Mouse (Mus musculus) ES-Bruce4 (cell line): ENCODE data around the gene Psmd9. TPM values are rescaled to one million over a fixed set of nuclear protein-coding genes. Genes with fewer than 3 reads are reported as not detected.
"Not testable (repeated sequence)": the region's sequence is repeated elsewhere in the genome, so short reads cannot be mapped to it uniquely, and the experiment has no call there.

Source experiments
- H3K27ac ChIP-seq: 2 replicates; pipeline ENCODE4 v1.5.1; 2012; ENCODE audit warnings: low read length, inconsistent platforms; ENCODE audit not compliant: insufficient read depth
- H3K27me3 ChIP-seq: 2 replicates; pipeline ENCODE4 v1.6.1; 2012; ENCODE audit warnings: mild to moderate bottlenecking, low read length, inconsistent platforms; ENCODE audit not compliant: control insufficient read depth, poor library complexity, insufficient read depth, severe bottlenecking
- H3K36me3 ChIP-seq: 2 replicates; pipeline ENCODE4 v1.6.1; 2012; ENCODE audit warnings: inconsistent platforms, mild to moderate bottlenecking, low read length, moderate library complexity; ENCODE audit not compliant: control insufficient read depth, poor library complexity, insufficient read depth, severe bottlenecking
- H3K4me1 ChIP-seq: one replicate; pipeline ENCODE4 v1.8.1; 2011; ENCODE audit warnings: low read length; ENCODE audit not compliant: control insufficient read depth, insufficient read depth
- H3K4me3 ChIP-seq: 2 replicates; pipeline ENCODE4 v1.5.1; 2011; ENCODE audit warnings: low read depth, mild to moderate bottlenecking, low read length
- H3K9ac ChIP-seq: 2 replicates; pipeline ENCODE4 v1.6.1; 2012; ENCODE audit warnings: low read depth, mild to moderate bottlenecking, inconsistent platforms; ENCODE audit not compliant: poor library complexity, severe bottlenecking
- H3K9me3 ChIP-seq: replicated peaks from 2 replicates; pipeline ENCODE4 v1.6.1; 2012; ENCODE audit warnings: mild to moderate bottlenecking, low read length, inconsistent platforms; ENCODE audit not compliant: control insufficient read depth, poor library complexity, insufficient read depth, severe bottlenecking
- CTCF ChIP-seq: IDR thresholded peaks from one replicate; pipeline ENCODE4 v1.8.1; 2011; ENCODE audit warnings: low read depth, low read length
- EP300 ChIP-seq: IDR thresholded peaks from 2 replicates; pipeline ENCODE4 v1.6.1; 2011; ENCODE audit warnings: low read depth, low read length; ENCODE audit not compliant: insufficient read depth
- POLR2A ChIP-seq: IDR thresholded peaks from one replicate; pipeline ENCODE4 v1.8.1; 2011; ENCODE audit warnings: low read length; ENCODE audit not compliant: insufficient read depth
- polyA plus RNA-seq: library from polyadenylated mRNA; stranded (reverse); fragments of >200 nt; gene quantifications from 2 replicates; pipeline ENCODE4 v1.2.4, GENCODE M21; 2011; ENCODE audit warnings: low read depth; ENCODE audit not compliant: missing spikeins, insufficient read depth, insufficient read length

The Psmd9 gene
- polyA plus RNA-seq, 1 experiment, result 24.8 TPM

DNA sequence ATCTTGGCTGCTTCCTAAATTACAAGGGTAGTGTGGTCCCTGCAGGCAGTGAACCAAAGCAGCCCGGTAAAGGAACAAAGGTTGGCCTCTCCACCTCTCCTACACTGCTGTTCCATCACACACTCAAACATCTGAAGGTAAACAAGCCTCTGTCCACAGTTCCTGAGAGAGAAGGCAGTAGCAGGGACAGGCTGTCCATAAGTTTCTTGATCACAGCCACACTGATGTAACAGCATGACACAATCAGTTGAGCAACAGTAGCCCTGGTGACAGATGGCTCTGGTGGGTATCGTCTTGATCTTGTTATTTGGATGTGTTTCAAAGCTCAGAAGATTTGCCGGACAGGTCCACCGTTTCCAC, 53.8 kb downstream of the Psmd9 start:
- no peak for TF ChIP-seq POLR2A
- TF ChIP-seq CTCF, result no peak
- H3K36me3 ChIP-seq, result no peaks in the 10 kb centered on the region

GRCm38 (mm10) chr5:123223861-123224260, 54.6 kb downstream of the Psmd9 start:
- peak; percentile 23 for TF ChIP-seq CTCF
- H3K4me1 ChIP-seq, H3K27me3 ChIP-seq, H3K4me3 ChIP-seq, H3K9ac ChIP-seq, H3K27ac ChIP-seq, H3K36me3 ChIP-seq, H3K9me3 ChIP-seq: not testable (repeated sequence)

More for the DNA sequence above, 53.8 kb downstream of the Psmd9 start:
- H3K4me3 ChIP-seq, result no peak overlapping the region
- H3K27me3 ChIP-seq, result no peaks in the 10 kb centered on the region
- no peaks in the 10 kb centered on the region for H3K9me3 ChIP-seq
- no peaks in the 10 kb centered on the region for H3K4me1 ChIP-seq
- H3K9ac ChIP-seq, result no peak overlapping the region
- H3K27ac ChIP-seq, result no peak overlapping the region

GRCm38 (mm10) chr5:123226851-123227250, 57.6 kb downstream of the Psmd9 start:
- H3K27me3 ChIP-seq, result no peaks in the 10 kb centered on the region; the same call in 1 of the 2 replicates
- no peak for TF ChIP-seq EP300
- TF ChIP-seq CTCF, result no peak
- no peak for TF ChIP-seq POLR2A
- H3K36me3 ChIP-seq, result no peaks in the 10 kb centered on the region
- H3K9me3 ChIP-seq, result no peaks in the 10 kb centered on the region
- H3K9ac ChIP-seq, result no peak overlapping the region
- H3K4me3 ChIP-seq, result no peak overlapping the region
- H3K27ac ChIP-seq, result no peak overlapping the region
- H3K4me1 ChIP-seq, result no peaks in the 10 kb centered on the region

DNA sequence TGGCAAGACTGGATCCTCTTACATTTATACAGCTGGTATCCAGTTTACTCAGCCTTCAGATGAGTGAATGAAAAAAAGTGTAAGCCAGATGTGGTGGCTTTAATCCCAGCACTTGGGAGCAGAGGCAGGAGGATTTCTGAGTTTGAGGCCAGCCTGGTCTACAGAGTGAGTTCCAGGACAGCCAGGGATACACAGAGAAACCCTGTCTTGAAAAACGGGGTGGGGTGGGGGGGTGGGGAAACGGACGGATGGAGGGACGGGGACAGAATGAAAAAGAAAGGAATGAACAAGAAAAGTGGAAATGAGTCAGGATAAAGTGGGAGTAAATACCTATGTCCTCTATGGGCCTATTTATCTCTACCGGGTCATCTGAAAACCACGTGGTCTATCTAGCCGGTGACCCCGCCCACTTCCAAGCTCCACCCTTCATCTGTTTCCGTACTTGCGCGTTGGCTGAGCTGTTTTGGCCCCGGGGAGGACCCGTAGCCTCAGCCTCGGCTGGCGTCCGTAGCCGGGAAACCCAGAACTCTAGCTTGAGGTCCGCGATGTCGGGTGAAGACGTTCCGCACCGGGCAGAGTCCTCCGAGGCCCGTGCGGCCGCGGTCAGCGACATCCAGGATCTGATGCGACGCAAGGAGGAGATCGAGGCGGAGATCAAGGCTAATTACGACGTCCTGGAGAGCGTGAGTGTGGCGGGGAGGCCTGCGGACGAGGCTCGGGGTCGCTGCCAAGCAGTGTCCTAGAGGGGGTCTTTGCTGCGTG, 58.7 kb downstream of the Psmd9 start:
- Histone ChIP-seq H3K9me3 (no peaks in the 10 kb centered on the region), H3K27ac (no peak overlapping the region), H3K4me1 (no peaks in the 10 kb centered on the region), H3K4me3 (peak overlapping the region; percentile 94), H3K27me3 (no peaks in the 10 kb centered on the region; the same call in 1 of the 2 replicates), H3K36me3 (no peaks in the 10 kb centered on the region), H3K9ac (peak overlapping the region; percentile 79)
- TF ChIP-seq CTCF, result no peak
- TF ChIP-seq POLR2A, result peak; percentile 4
- TF ChIP-seq EP300, result 0 out of 2 replicates have a peak, but pooled peaks have one; percentile 55

DNA sequence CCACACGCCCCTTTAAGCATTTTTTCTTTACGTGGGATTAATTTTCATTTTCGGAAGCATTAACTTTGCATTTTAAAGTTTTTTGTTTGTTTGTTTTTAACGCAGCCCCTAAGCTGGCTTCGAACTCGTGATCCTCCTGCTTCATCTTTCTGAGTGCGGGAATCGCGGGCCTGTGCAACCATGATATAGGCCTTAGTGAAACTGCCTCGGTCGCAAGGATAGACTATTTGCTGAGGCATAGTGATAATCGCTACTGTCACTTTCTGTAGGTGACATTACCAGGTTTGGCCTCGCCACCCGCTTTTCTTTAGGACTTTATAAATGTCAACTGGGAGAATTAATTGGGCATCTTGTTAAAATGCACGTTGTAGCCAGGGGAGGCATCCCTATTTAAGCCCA, 59.3 kb downstream of the Psmd9 start:
- H3K27me3 ChIP-seq, result no peaks in the 10 kb centered on the region; the same call in 1 of the 2 replicates
- H3K36me3 ChIP-seq, result no peaks in the 10 kb centered on the region
- no peaks in the 10 kb centered on the region for H3K9me3 ChIP-seq
- H3K4me3 ChIP-seq, result peak overlapping the region; percentile 94
- peak overlapping the region; percentile 79 for H3K9ac ChIP-seq
- H3K27ac ChIP-seq, result no peak overlapping the region
- TF ChIP-seq CTCF, result no peak
- no peak for TF ChIP-seq EP300
- no peak for TF ChIP-seq POLR2A
- H3K4me1 ChIP-seq, result no peaks in the 10 kb centered on the region

DNA sequence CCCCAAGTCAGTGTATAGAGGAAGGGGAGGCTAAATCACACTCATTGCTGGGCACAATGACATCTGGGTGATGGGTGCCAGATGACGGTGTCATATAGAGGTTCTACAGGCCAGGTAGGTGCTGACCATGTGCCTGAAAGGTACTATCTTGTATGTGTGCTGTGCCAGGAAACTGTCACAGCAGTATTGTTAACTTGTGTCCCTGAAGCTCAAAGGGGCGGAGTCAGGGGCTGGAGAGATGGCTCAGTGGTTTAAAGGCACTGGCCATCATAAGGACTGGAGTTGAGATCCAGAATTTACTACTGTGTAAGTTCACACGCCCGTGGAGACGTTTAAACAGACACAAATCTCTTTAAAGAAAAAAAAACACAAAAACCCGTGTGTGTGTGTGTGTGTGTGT, 60.1 kb downstream of the Psmd9 start:
- TF ChIP-seq CTCF (no peak), EP300 (no peak), POLR2A (no peak)
- no peaks in the 10 kb centered on the region for H3K4me1 ChIP-seq
- no peak overlapping the region for H3K27ac ChIP-seq
- no peak overlapping the region for H3K4me3 ChIP-seq
- H3K36me3 ChIP-seq, result no peaks in the 10 kb centered on the region
- no peaks in the 10 kb centered on the region; the same call in 1 of the 2 replicates for H3K27me3 ChIP-seq
- H3K9me3 ChIP-seq, result no peaks in the 10 kb centered on the region
- H3K9ac ChIP-seq, result no peak overlapping the region
